Mouse (Mus musculus) G1E (cell line): ENCODE measurements around the gene Olfr98. TPM values are rescaled to one million over a fixed set of nuclear protein-coding genes. Genes with fewer than 3 reads are reported as not detected.

Experiments
- ATAC-seq: 2 replicates; pipeline ENCODE4 v1.8.0; 2016; ENCODE audit warnings: mild to moderate bottlenecking; ENCODE audit not compliant: insufficient number of reproducible peaks, poor library complexity, low FRiP score, severe bottlenecking; ENCODE audit errors: extremely low read depth
- DNase-seq: peaks from one replicate; pipeline ENCODE4 v3.0.0; 2012; ENCODE audit warnings: low spot score
- H3K27me3 ChIP-seq: 2 replicates; pipeline ENCODE4 v1.6.1; 2012; ENCODE audit warnings: mild to moderate bottlenecking, low read length, inconsistent platforms; ENCODE audit not compliant: insufficient read depth
- H3K36me3 ChIP-seq: replicated peaks from 2 replicates; pipeline ENCODE3; 2012; ENCODE audit warnings: mild to moderate bottlenecking, inconsistent platforms
- H3K4me1 ChIP-seq: 2 replicates; pipeline ENCODE4 v1.6.1; 2012; ENCODE audit warnings: low read depth, low read length, inconsistent platforms, mixed read lengths; ENCODE audit not compliant: insufficient read depth
- H3K4me3 ChIP-seq: 2 replicates; pipeline ENCODE4 v1.5.1; 2012; ENCODE audit warnings: low read depth, mild to moderate bottlenecking, inconsistent platforms, low read length, moderate library complexity, mixed read lengths
- H3K9me3 ChIP-seq: replicated peaks from 2 replicates; pipeline ENCODE4 v1.6.1; 2012; ENCODE audit warnings: inconsistent platforms
- CTCF ChIP-seq: IDR thresholded peaks from 2 replicates; pipeline ENCODE4 v1.5.1; 2012; ENCODE audit warnings: low read depth, low read length, inconsistent platforms, mixed read lengths
- GATA1 ChIP-seq: IDR thresholded peaks from 2 replicates; pipeline ENCODE4 v1.6.1; 2012; ENCODE audit warnings: borderline replicate concordance, low read length, inconsistent platforms, mixed read lengths
- GATA2 ChIP-seq: IDR thresholded peaks from 2 replicates; pipeline ENCODE4 v1.6.1; 2012; ENCODE audit warnings: low read depth, low read length, inconsistent platforms, borderline replicate concordance
- POLR2AphosphoS5 ChIP-seq: IDR thresholded peaks from 2 replicates; pipeline ENCODE4 v1.6.1; 2012; ENCODE audit warnings: low read depth, low read length, inconsistent platforms; ENCODE audit not compliant: insufficient replicate concordance
- TAL1 ChIP-seq: conservative IDR thresholded peaks from 2 replicates; pipeline ENCODE4 v1.6.1; 2012; ENCODE audit warnings: low read depth, low read length, inconsistent platforms, mixed read lengths
- polyA plus RNA-seq: library from polyadenylated mRNA; stranded (reverse); fragments of >175 nt; gene quantifications from 2 replicates; pipeline ENCODE4 v1.2.3, GENCODE M21; 2012
- total RNA-seq, 2 experiments: library from RNA; stranded (forward) in 1 of 2; stranded (reverse) in 1 of 2; fragments of 200-1000 nt in 1 of 2; fragments of >200 nt in 1 of 2; fragmentation: Nextera tagmentation in 1 of 2; gene quantifications; 2 replicates each; pipeline ENCODE4 v1.2.3; 2014 to 2017

Gene Olfr98
- total RNA-seq (2014; fragmentation: Nextera tagmentation), result not detected in 2 replicates
- not detected in 2 replicates for total RNA-seq (2017)
- not detected in 2 replicates for polyA plus RNA-seq

DNA sequence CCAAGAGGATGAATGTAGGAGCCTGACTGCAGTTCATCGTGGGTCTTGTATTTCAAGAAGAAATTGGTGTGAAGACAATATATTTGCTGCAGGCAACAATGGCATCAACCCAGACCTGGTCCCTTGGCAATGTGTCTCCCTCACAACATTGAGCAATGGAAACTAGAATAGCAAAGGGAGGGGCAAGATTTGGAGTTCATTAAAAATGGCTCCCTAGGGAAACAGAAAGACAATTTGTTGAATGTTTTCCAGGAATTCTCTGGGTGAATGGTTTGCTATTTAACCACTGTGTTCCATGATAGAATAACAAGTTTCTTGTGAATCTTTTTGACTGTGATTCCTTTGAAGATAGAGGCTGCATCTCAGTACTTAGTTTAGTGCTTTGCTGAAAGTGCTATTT is at the start of gene Olfr98:
TSS of gene Olfr98 (minus strand) at position 124 of the 400 bp plus-strand sequence.
- DNase-seq (no peak), ATAC-seq (no peak)
- Histone ChIP-seq H3K27me3 (no peaks in the 10 kb centered on the region), H3K36me3 (no peaks in the 10 kb centered on the region), H3K4me1 (no peaks in the 10 kb centered on the region), H3K9me3 (no peaks in the 10 kb centered on the region), H3K4me3 (no peak within 1 kb of the TSS)
- TF ChIP-seq GATA1 (no peak), POLR2AphosphoS5 (no peak), CTCF (no peak), GATA2 (no peak), TAL1 (no peak)

DNA sequence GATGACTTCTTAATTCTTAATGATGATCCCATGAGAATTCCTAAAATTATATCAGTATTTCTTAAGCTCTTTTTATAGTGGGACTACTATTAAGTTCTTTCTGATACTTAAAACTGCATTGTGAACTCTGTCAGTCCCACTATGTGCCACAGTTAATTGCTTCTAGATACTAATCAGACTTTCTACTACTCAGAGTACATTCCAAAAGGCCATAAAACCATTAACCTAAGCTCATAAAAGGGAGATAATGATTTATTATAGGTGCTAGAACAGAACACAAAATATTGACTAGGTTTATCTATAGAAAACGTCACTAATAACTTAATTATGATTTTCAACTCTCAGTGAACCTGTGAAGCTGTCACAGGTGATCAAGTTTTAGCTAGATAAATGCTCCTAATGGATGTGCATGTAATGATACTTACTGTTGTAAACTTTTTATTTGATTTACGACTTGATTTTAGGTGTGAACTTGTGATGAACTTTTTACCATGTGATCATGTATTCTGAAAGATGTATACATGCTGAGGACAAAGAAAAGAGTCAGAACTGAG is 46.7 kb upstream of the Olfr98 start:
- H3K27me3 ChIP-seq, result no peaks in the 10 kb centered on the region
- no peak for DNase-seq
- no peak for ATAC-seq

GRCm38 (mm10) chr17:37308483-37308882 is 44.9 kb upstream of the Olfr98 start:
- Histone ChIP-seq H3K4me1 (no peaks in the 10 kb centered on the region), H3K4me3 (no peak overlapping the region), H3K27me3 (no peaks in the 10 kb centered on the region), H3K36me3 (no peaks in the 10 kb centered on the region), H3K9me3 (peaks cover 16% of the 10 kb centered on the region)
- DNase-seq (no peak), ATAC-seq (no peak)
- no peak for TF ChIP-seq CTCF
- no peak for TF ChIP-seq GATA1
- TF ChIP-seq TAL1, result no peak
- no peak for TF ChIP-seq POLR2AphosphoS5
- no peak for TF ChIP-seq GATA2

More for the DNA sequence above, 46.7 kb upstream of the Olfr98 start:
- Histone ChIP-seq H3K4me3 (no peak overlapping the region), H3K36me3 (no peaks in the 10 kb centered on the region), H3K4me1 (no peaks in the 10 kb centered on the region), H3K9me3 (peaks cover 16% of the 10 kb centered on the region)
- TF ChIP-seq POLR2AphosphoS5 (no peak), GATA1 (no peak), CTCF (no peak), TAL1 (no peak), GATA2 (no peak)

GRCm38 (mm10) chr17:37304213-37304612 is 40.7 kb upstream of the Olfr98 start, which contains the start of gene Olfr101:
Gene Olfr101, minus strand, starts transcription at chr17:37304313.
- Histone ChIP-seq H3K4me1 (no peaks in the 10 kb centered on the region), H3K9me3 (peaks cover 16% of the 10 kb centered on the region), H3K36me3 (no peaks in the 10 kb centered on the region), H3K4me3 (no peak within 1 kb of the TSS), H3K27me3 (no peaks in the 10 kb centered on the region)
- no peak for TF ChIP-seq POLR2AphosphoS5
- no peak for TF ChIP-seq TAL1
- no peak for TF ChIP-seq GATA1
- TF ChIP-seq CTCF, result no peak
- no peak for DNase-seq
- no peak for ATAC-seq

DNA sequence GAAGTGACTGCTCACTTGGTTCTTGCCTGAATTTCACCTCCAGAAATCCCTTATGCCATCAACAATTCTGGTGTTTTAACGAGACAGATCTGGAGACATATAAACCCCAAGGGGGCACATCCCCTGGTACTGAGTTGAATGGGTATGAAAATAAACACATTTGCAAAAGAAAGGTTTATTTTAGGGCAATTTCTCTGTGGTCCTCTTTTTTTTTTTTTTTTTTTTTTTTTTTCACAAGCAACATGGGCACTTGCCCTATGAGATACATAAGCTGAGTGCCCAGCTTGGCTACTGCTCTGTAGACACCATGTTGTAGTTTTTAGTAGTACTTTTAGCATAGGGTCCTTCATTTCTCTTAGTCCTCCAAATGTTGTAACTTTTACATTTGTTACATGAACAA is 19.8 kb upstream of the Olfr98 start, which contains the start of gene Olfr99:
TSS of gene Olfr99 (minus strand) at position 101 of the 400 bp plus-strand sequence.
- DNase-seq (no peak), ATAC-seq (no peak)
- no peaks in the 10 kb centered on the region for H3K9me3 ChIP-seq

GRCm38 (mm10) chr17:37280331-37280730 is 16.8 kb upstream of the Olfr98 start:
- Histone ChIP-seq H3K27me3 (no peaks in the 10 kb centered on the region), H3K4me3 (no peak overlapping the region), H3K4me1 (no peaks in the 10 kb centered on the region), H3K9me3 (no peaks in the 10 kb centered on the region), H3K36me3 (no peaks in the 10 kb centered on the region)
- no peak for TF ChIP-seq TAL1
- TF ChIP-seq GATA1, result no peak
- TF ChIP-seq GATA2, result no peak
- TF ChIP-seq CTCF, result no peak
- ATAC-seq (no peak), DNase-seq (no peak)

More for the DNA sequence above, 19.8 kb upstream of the Olfr98 start, which contains the start of gene Olfr99:
- Histone ChIP-seq H3K4me3 (no peak within 1 kb of the TSS), H3K27me3 (no peaks in the 10 kb centered on the region), H3K4me1 (no peaks in the 10 kb centered on the region), H3K36me3 (no peaks in the 10 kb centered on the region)
- TF ChIP-seq CTCF, result no peak
- TF ChIP-seq TAL1, result no peak
- TF ChIP-seq POLR2AphosphoS5, result no peak

GRCm38 (mm10) chr17:37276573-37276972 is 13.0 kb upstream of the Olfr98 start:
- H3K27me3 ChIP-seq, result no peaks in the 10 kb centered on the region
- no peaks in the 10 kb centered on the region for H3K4me1 ChIP-seq
- DNase-seq (no peak), ATAC-seq (no peak)
- H3K4me3 ChIP-seq, result no peak overlapping the region
- TF ChIP-seq CTCF, result no peak
- TF ChIP-seq TAL1, result no peak
- no peak for TF ChIP-seq POLR2AphosphoS5
- no peak for TF ChIP-seq GATA2
- no peak for TF ChIP-seq GATA1
- no peaks in the 10 kb centered on the region for H3K9me3 ChIP-seq
- no peaks in the 10 kb centered on the region for H3K36me3 ChIP-seq
